Comparison of ENCODE assay signal across 8 mouse cellular contexts in genomic region chr7:97082219-97083101, GRCm38 (mm10). TPM values are rescaled to one million over a fixed set of nuclear protein-coding genes. Genes with fewer than 3 reads are reported as not detected.
A peak's percentile ranks its signal among the peaks of the same experiment; 100 is the strongest.
DNase-seq lines count a peak whose midpoint lies in the region; ATAC-seq lines count a peak whose summit lies in the region.

No protein-coding gene starts in this region.

- 0% methylated on average over 37 of the region's 40 CpGs for WGBS in forebrain, embryonic 16.5 days

- no peaks in the 10 kb centered on the region for H3K36me3 ChIP-seq in forebrain, embryonic 16.5 days (ENCODE audit: control insufficient read depth, insufficient read depth)

- peak overlapping the region; percentile 85 for H3K9ac ChIP-seq in forebrain, embryonic 16.5 days (replicated peaks; ENCODE audit: low read depth, low read length)

- DNase-seq in MN1 (ENCODE audit: low spot score): peak; percentile 77
- peak; percentile 55 for DNase-seq in brain, adult 2 months (ENCODE audit: low read depth, low spot score)
- peak; percentile 73 to 80 for DNase-seq in heart, postnatal 36 days
- DNase-seq in layer of hippocampus, adult 9-11 months: peak; percentile 63
- DNase-seq in lung, postnatal 10 days: peak; percentile 86
- peak; percentile 70 for DNase-seq in ovary, adult 18-20 months (ENCODE audit: low spot score)

- peak overlapping the region; percentile 79 for H3K4me3 ChIP-seq in forebrain, embryonic 16.5 days (replicated peaks; ENCODE audit: low read length)

- H3K4me1 ChIP-seq in forebrain, embryonic 16.5 days (replicated peaks; ENCODE audit: control insufficient read depth, insufficient read depth, low read length): peaks cover 5% of the 10 kb centered on the region

- peak overlapping the region; percentile 74 for H3K4me2 ChIP-seq in forebrain, embryonic 16.5 days (ENCODE audit: low read length)

- H3K27me3 ChIP-seq in forebrain, embryonic 16.5 days (replicated peaks; ENCODE audit: control insufficient read depth, insufficient read depth, low read length): no peaks in the 10 kb centered on the region

- H3K9me3 ChIP-seq in forebrain, embryonic 16.5 days (ENCODE audit: control insufficient read depth, low read length): no peaks in the 10 kb centered on the region

- intact Hi-C loops in heart, postnatal 36 days (cut with DNase I): loop anchor here (1.0 to 5.0 kb wide), 3 partner anchors 90 to 165 kb away; no protein-coding TSS in a partner anchor

- peak; percentile 47 for ATAC-seq in forebrain, embryonic 16.5 days
- ATAC-seq in activated CD4-positive, CD25-positive, alpha-beta regulatory T cell, adult 4 months: no peak

- peak overlapping the region; percentile 62 for H3K27ac ChIP-seq in forebrain, embryonic 16.5 days (ENCODE audit: low read length)

RNA-seq across cellular contexts. Expression of gene Gab2, which starts 1.1 kb away (rescaled TPM):
- 16.9 and 17.1 TPM in 2 replicates for polyA plus RNA-seq in forebrain, embryonic 16.5 days (2015; fragmentation: Nextera tagmentation; extraction: Ambion mirVana)
- total RNA-seq in heart, postnatal 36 days (2021): 10 to 100 TPM; 19.6 to 19.9 TPM
- polyA plus RNA-seq in activated CD4-positive, CD25-positive, alpha-beta regulatory T cell, adult 4 months (2017; shearing (Covaris generic)): under 1 TPM in 1 of 2 experiments, not detected in 1; 0.11 TPM

Comparison
In these comparisons a context has a peak if more than half of its experiments do, and no peak if none do; other contexts are left out.
1. RNA of gene Gab2, which starts 1.1 kb away (polyA plus RNA-seq): 16.9 to 17.1 TPM in forebrain, embryonic 16.5 days; 0.11 TPM in activated CD4-positive, CD25-positive, alpha-beta regulatory T cell, adult 4 months; every median in the first group is over 10 times any median in the second.
2. Peak in every context shown above with its lines, with median percentiles within 50 percentile points of each other: DNase-seq.